Mouse (Mus musculus): ENCODE measurements around the gene Aurkc. TPM values are rescaled to one million over a fixed set of nuclear protein-coding genes. Genes with fewer than 3 reads are reported as not detected.
"Not testable (repeated sequence)": the region's sequence is repeated elsewhere in the genome, so short reads cannot be mapped to it uniquely, and the experiment has no call there.

The Aurkc gene
- polyA plus RNA-seq (2012; rRNA removed), result not detected in 2 replicates

DNA sequence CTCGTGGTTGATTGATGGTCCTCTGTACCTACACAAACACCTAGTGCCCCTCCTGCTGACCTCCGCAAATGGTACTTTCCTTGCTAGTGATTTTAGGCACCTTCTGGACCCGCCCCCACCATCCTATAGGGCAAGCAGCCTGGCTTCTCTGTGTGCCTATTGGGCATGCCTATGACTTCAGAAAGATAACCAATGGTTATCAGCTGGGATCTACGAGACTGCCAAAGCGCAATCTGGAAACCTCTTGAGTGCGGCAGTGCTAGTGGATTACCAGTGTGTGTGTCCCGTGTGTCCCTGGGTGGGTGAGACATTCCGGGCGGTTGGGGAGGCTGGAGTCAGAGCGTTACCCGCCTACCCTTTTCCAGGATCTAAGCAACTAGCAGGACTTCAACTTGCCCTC lies at the start of gene Aurkc:
Gene Aurkc (plus strand): TSS at position 50 of the 400 bp plus-strand sequence.
- 78% methylated on average over 11 of the region's 11 CpGs for WGBS
- not testable (repeated sequence) for DNase-seq (ENCODE audit: low read depth, low spot score)

DNA sequence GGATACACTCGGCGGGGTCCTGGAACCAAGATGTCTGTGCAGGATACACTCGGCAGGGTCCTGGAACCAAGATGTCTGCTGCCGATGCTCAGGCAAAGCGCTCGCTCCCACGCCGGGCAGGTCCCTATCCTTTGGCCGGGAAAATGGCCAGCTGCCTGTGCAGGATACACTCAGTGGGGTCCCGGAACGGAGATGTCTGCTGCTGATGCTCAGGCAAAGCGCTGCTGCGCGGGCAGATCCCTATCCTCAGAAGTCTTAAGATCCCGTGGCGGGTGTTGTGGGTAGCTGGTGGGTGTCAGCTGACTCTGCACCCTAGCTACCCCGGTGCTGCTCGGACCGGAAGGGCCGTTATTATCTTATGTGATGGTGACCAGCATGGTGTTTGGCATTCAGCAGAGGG lies 47.0 kb upstream of the Aurkc start:
- WGBS, result 91% methylated on average over 20 of the region's 20 CpGs
- DNase-seq (ENCODE audit: low read depth, low spot score), result not testable (repeated sequence)

DNA sequence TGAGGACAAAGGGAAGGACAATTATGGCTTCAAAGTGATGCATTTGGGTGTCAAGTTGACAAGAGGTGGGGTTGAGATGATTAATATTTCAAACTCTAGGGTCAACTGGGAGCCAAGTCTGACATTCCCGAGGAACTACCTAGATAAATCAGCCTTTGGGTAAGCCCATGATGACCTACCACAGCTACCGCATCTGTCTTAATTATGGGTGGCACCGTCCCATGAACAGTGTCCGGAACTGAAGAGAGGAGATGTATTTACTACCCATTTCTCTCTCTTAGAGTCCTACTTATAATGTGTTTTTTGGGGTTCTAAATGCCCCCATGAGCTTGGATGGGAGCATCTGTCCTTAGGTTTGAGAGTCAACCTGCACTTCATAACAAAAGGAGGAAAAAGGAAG lies 38.5 kb upstream of the Aurkc start:
- 89% methylated on average over 4 of the region's 4 CpGs for WGBS
- DNase-seq (ENCODE audit: low read depth, low spot score), result no peak

DNA sequence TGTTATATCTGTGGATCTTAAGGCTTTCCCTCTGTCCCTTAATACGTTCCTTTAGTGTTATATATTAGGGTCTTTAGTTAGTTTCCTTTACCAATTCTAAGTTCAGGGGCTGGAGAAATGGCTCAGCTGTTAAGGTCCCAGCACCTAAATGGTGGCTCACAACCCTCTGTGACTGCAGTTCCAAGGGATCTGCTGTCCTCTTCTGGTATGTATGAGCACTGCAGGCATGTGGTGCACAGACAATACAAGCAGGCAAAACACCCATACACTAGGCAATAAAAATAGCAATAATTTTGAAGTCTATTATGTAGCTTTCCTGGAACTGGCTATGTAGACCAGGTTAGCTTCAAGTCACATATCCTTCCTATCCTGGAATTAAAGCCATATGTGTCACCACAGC lies 36.5 kb upstream of the Aurkc start:
- 80% methylated on average over 1 of the region's 1 CpGs for WGBS
- DNase-seq (ENCODE audit: low read depth, low spot score), result no peak

DNA sequence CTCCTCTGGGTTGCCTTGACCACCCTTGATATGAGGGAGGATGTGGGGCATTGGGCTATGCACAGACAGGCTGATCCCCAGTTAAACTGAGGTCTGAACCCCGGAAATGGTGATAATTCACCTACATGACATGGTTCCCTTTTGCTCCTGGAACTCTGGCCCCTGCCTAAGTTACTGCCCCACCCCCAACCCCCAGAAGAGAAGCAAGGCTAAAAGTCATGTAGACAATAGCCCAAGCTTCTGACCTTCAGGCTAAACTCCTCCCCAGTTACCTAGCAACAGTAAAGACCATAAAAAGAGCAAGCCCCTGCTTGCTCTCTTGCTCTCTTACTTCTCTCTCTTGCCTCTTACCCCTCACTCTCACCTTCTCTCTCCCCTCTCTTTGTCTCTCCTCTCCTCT lies 21.5 kb upstream of the Aurkc start:
- 70% methylated on average over 1 of the region's 1 CpGs for WGBS
- DNase-seq (ENCODE audit: low read depth, low spot score), result no peak

DNA sequence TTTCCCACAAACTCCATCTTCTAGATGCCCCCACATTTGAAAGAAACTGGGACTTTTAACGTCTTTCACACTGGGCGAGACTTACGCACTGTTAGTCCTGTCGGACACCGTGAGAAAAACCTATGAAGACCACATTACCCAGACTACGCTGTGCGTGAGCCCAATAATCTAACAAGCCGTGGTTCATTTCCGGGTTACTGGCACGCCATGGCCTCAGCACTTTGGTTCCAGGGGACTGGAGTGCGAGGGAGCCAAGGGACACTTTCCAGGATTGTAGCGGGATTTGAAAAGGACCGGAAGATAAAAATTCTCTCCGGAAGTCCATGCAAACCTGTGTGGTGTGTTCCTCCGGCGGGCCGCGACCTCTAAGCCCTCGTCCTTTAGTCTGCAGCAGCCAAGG lies 18.2 kb upstream of the Aurkc start:
- DNase-seq (ENCODE audit: low read depth, low spot score), result no peak
- 90% methylated on average over 19 of the region's 19 CpGs for WGBS

DNA sequence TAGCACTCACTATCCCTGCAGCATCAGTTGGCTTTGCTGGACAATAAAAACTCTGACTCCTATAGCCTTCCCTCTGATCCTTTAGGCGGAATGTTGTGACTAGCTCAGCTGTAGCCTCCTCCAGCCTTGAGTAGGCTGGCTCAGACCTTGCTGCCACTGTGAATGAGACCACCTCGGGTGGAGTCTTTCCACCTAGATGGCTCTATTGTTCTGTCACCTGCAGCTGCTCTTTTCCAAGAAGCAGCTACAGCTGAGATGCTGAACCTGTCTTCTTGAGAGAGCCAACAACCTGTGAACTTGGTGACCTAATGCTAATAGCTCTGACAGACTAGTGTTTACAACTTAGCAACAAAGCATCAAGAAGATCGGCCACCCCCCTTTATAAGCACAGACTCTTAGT lies 3.8 kb downstream of the Aurkc start:
- not testable (repeated sequence) for DNase-seq (ENCODE audit: low read depth, low spot score)
- 35% methylated on average over 3 of the region's 3 CpGs for WGBS

DNA sequence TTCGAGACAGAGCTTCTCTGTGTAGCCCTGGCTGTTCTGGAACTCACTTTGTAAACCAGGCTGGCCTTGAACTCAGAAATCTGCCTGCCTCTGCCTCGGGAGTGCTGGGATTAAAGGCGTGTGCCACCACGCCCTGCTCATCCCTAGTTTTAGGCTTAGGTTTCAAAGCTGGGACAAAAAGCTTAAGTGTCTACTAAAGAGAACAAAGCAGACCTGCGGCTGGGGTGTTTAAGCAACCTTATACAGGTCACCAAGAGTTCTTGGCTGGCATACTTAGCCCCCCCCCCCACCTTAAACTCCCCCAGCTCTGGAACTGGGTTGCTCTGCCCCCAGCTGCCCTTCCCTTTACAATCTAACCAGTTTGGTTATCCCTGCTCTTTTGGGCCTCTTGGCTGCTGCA lies 10.3 kb downstream of the Aurkc start:
- 69% methylated on average over 5 of the region's 5 CpGs for WGBS
- DNase-seq (ENCODE audit: low read depth, low spot score), result not testable (repeated sequence)

DNA sequence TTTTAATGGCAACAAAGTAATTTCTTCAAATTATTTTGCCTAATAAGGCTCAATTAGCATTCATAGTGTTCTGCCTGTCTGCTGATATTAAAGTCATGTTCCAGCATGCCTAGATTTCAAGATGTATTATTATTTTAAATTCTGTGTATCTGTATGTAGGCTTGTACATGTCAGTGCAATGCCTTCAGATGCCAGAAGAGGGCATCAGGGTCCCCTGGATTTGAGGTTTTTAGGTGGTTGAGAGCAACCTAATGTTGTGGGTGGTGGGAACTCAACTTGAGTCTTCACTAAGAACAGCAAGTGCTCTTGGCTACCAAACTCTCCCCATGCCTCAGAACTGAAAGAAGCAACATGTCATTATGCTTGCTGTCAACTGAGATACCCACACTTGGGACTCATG lies 32.3 kb downstream of the Aurkc start:
- DNase-seq (ENCODE audit: low read depth, low spot score), result no peak

DNA sequence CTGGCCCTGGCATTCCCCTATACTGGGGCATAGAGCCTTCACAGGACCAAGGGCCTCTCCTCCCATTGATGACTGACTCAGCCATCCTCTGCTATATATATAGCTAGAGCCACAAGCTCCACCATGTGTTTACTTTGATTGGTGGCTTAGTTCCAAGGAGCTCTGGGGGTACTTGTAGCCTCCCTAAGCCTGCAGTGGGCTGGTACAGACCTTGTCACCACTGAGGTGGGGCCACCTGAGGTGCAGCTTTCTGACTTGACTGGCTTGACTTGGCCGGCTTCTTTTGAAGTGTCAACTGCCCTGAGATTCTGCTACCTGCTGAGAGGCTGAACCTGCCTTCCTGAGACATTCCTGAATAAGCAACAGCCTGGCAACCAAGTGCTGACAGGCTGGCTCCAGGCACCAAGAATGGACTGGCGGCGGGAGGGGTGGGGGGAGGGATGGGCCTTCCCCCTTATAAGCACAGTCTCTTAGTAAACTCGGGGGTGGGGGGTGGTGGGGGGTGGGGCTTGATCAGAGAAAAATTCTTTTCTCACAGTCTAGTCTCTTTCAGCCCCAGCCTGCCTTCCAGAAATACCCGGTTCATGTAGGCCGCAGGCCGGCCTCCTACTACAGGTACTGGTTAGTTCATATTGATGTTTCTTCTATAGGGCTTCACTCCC lies 54.7 kb downstream of the Aurkc start:
- 58% methylated on average over 7 of the region's 7 CpGs for WGBS
- DNase-seq (ENCODE audit: low read depth, low spot score), result not testable (repeated sequence)

Other genes starting within 250 kb of the Aurkc start
- 11.9 and 14.2 TPM in 2 replicates for gene Zfp954, start 126.2 kb downstream of the Aurkc start, polyA plus RNA-seq (2012; rRNA removed)
- 0.30 and 0.55 TPM in 2 replicates for gene Zfp773, start 141.5 kb downstream of the Aurkc start, polyA plus RNA-seq (2012; rRNA removed)
- 0.57 and 0.78 TPM in 2 replicates for gene Zfp418, start 176.0 kb downstream of the Aurkc start, polyA plus RNA-seq (2012; rRNA removed)
- gene Zfp772, start 214.7 kb downstream of the Aurkc start, polyA plus RNA-seq (2012; rRNA removed), result 0.94 and 1.1 TPM in 2 replicates

Measured in large intestine, adult 2 months (tissue).